20 mouse cellular contexts compared by ENCODE assay signal in the genomic region with DNA sequence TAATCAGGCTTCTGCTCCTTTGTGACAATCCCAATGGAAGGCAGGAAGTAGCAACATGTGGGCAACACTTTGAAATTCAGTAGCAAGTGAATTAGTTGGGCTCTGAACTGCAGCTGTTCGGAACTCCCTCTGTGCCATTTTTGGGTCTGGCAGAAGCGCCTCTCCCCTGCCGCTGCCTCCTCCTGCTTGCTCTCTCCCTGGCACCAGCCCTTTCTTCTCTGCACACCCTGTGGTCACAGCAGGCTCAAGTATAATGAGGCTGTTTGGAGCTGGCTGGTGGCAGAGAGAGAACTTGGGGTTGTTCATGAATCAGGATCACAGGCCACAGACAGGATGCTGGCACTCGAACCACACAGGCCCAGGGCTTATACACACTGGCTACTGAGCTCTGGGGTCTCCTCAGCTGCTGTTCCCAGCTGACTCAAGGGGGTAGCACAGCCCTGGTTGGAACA. TPM values are rescaled to one million over a fixed set of nuclear protein-coding genes. Genes with fewer than 3 reads are reported as not detected.
A peak's percentile ranks its signal among the peaks of the same experiment; 100 is the strongest.
DNase-seq lines count a peak whose midpoint lies in the region; ATAC-seq and TF ChIP-seq lines count a peak whose summit lies in the region.
"Had no signal": no experiment of that assay in that cellular context is flagged by ENCODE, and none has a peak within 500 bp of the region (broad histone marks: within the 10 kb centered on the region; RNA-seq: fewer than 3 reads in every experiment).

No protein-coding gene starts in this region.

- no peak for TF ChIP-seq CTCF in brain, embryonic 14.5 days (IDR thresholded peaks at IDR 0.05; ENCODE audit: borderline replicate concordance, extremely low read depth, insufficient read depth, insufficient read length)

- no peak overlapping the region for H3K4me3 ChIP-seq in forebrain, embryonic 14.5 days (ENCODE audit: low read depth, low read length)
- H3K4me3 ChIP-seq in limb, embryonic 10.5 days = no peak overlapping the region
- H3K4me3 ChIP-seq: heart, adult 2 months; left cerebral cortex, adult 2 months; midbrain, embryonic 12.5 days; neural tube, embryonic 13.5 days had no signal

- H3K27ac ChIP-seq in forebrain, embryonic 14.5 days (ENCODE audit: low read depth, low read length) = 0 out of 2 replicates have a peak overlapping the region, but pooled peaks have one; percentile 52
- H3K27ac ChIP-seq in limb, embryonic 10.5 days = peak overlapping the region; percentile 58
- H3K27ac ChIP-seq: heart, adult 2 months; left cerebral cortex, adult 2 months; midbrain, embryonic 12.5 days; neural tube, embryonic 13.5 days had no signal

- peak; percentile 13; the same call in 1 of the 2 replicates for ATAC-seq in forebrain, embryonic 14.5 days
- ATAC-seq: intestine, postnatal 0 days; liver, postnatal 0 days had no signal

- H3K27me3 ChIP-seq in forebrain, embryonic 14.5 days (replicated peaks; ENCODE audit: control insufficient read depth, insufficient read depth, low read length) = no peaks in the 10 kb centered on the region
- H3K27me3 ChIP-seq in limb, embryonic 10.5 days (ENCODE audit: low read depth, poor library complexity, severe bottlenecking) = no peaks in the 10 kb centered on the region
- H3K27me3 ChIP-seq: midbrain, embryonic 12.5 days; neural tube, embryonic 13.5 days had no signal

- intact Hi-C loops in left cerebral cortex, postnatal 4 days (cut with DNase I) = no loop called here

- DNase-seq in left cerebral cortex, postnatal 4 days = peak; percentile 57
- DNase-seq in left cerebral cortex, adult 11 months (ENCODE audit: low spot score) = no peak
- peak; percentile 75 for DNase-seq in brain, embryonic 14.5 days (ENCODE audit: low read depth)
- DNase-seq in forebrain, embryonic 14.5 days (ENCODE audit: low spot score) = peak; percentile 42
- no peak for DNase-seq in limb, embryonic 10.5 days (ENCODE audit: low spot score)
- no peak for DNase-seq in embryo, embryonic 11 days
- DNase-seq in kidney, adult 9 months = no peak
- DNase-seq: adrenal gland, postnatal 10 days; cerebellum, adult 9-11 months; gastrocnemius, postnatal 10 days; heart, adult 2 months; heart, postnatal 10 days; kidney, postnatal 25 days; liver, postnatal 0 days; lung, postnatal 36 days; spleen, adult 18-20 months had no signal

- no peak overlapping the region for H3K4me2 ChIP-seq in forebrain, embryonic 14.5 days (ENCODE audit: low read length)
- H3K4me2 ChIP-seq: midbrain, embryonic 12.5 days; neural tube, embryonic 13.5 days had no signal

- H3K9me3 ChIP-seq in forebrain, embryonic 14.5 days (replicated peaks; ENCODE audit: control insufficient read depth, low read length) = no peaks in the 10 kb centered on the region
- H3K9me3 ChIP-seq in limb, embryonic 10.5 days (replicated peaks) = no peaks in the 10 kb centered on the region
- H3K9me3 ChIP-seq: midbrain, embryonic 12.5 days; neural tube, embryonic 13.5 days had no signal

- H3K9ac ChIP-seq in forebrain, embryonic 14.5 days (ENCODE audit: low read length) = no peak overlapping the region
- H3K9ac ChIP-seq: liver, postnatal 0 days; midbrain, embryonic 12.5 days; neural tube, embryonic 13.5 days had no signal

- WGBS in forebrain, embryonic 14.5 days = 27% methylated on average over 4 of the region's 4 CpGs
- 78% methylated on average over 4 of the region's 4 CpGs for WGBS in limb, embryonic 10.5 days

- no peak for TF ChIP-seq POLR2A in brain, embryonic 14.5 days (IDR thresholded peaks at IDR 0.05; ENCODE audit: borderline replicate concordance, extremely low read depth, insufficient read depth, insufficient read length, poor library complexity, severe bottlenecking)

- H3K4me1 ChIP-seq in forebrain, embryonic 14.5 days (ENCODE audit: control insufficient read depth, insufficient read depth, low read length) = peaks cover 31% of the 10 kb centered on the region; the same call in 1 of the 2 replicates
- H3K4me1 ChIP-seq in limb, embryonic 10.5 days = peaks cover 25% of the 10 kb centered on the region

- H3K36me3 ChIP-seq in forebrain, embryonic 14.5 days (ENCODE audit: control insufficient read depth, insufficient read depth, low read length) = no peaks in the 10 kb centered on the region
- no peaks in the 10 kb centered on the region for H3K36me3 ChIP-seq in limb, embryonic 10.5 days
- H3K36me3 ChIP-seq: midbrain, embryonic 12.5 days; neural tube, embryonic 13.5 days had no signal

RNA-seq across cellular contexts. Expression of gene Tbc1d22a, which starts 42.5 kb away (rescaled TPM):
- 10 to 100 TPM; 17.9 to 19.3 TPM for total RNA-seq in left cerebral cortex, postnatal 4 days (2021)
- 16.8 and 21.8 TPM in 2 replicates for polyA plus RNA-seq in brain, embryonic 14.5 days (2012; rRNA removed)
- polyA plus RNA-seq in forebrain, embryonic 14.5 days (2014; fragmentation: Nextera tagmentation; extraction: Ambion mirVana) = 8.0 and 9.4 TPM in 2 replicates
- 11.2 and 12.0 TPM in 2 replicates for polyA plus RNA-seq in limb, embryonic 10.5 days (2016; fragmentation: Nextera tagmentation; extraction: Ambion mirVana)

Comparison
In these comparisons a context has a peak if more than half of its experiments do, and no peak if none do; other contexts are left out.
1. DNase-seq: peak in left cerebral cortex, postnatal 4 days (single experiment), brain, embryonic 14.5 days (single experiment) and forebrain, embryonic 14.5 days (single experiment); none in left cerebral cortex, adult 11 months (single experiment), limb, embryonic 10.5 days (single experiment), embryo, embryonic 11 days (single experiment) and kidney, adult 9 months (single experiment).